Mouse (Mus musculus) ES-E14 (cell line): ENCODE measurements around the gene Yeats4.

Experiments used
- CHD2 ChIP-seq: IDR thresholded peaks from 2 replicates; pipeline ENCODE4 v1.6.1; 2014; ENCODE audit warnings: mild to moderate bottlenecking, low read depth, low read length, inconsistent platforms
- MAFK ChIP-seq: IDR thresholded peaks from 2 replicates; pipeline ENCODE4 v1.6.1; 2014; ENCODE audit warnings: mild to moderate bottlenecking, low read depth, low read length, inconsistent platforms; ENCODE audit not compliant: insufficient read depth
- ZC3H11A ChIP-seq: IDR thresholded peaks from 2 replicates; pipeline ENCODE4 v1.6.1; 2012; ENCODE audit warnings: low read depth, mild to moderate bottlenecking, inconsistent platforms, low read length, borderline replicate concordance

GRCm38 (mm10) chr10:117222821-117223220 is 1.5 kb downstream of the Yeats4 start:
- TF ChIP-seq MAFK (no peak), CHD2 (no peak), ZC3H11A (no peak)
